Mouse (Mus musculus) kidney, postnatal 25 days (tissue): Measurements from ENCODE around the gene Snupn.
A peak's percentile ranks its signal among the peaks of the same experiment; 100 is the strongest.
"Not testable (repeated sequence)": the region's sequence is repeated elsewhere in the genome, so short reads cannot be mapped to it uniquely, and the experiment has no call there.

Experiments
- DNase-seq, 2 experiments: peaks; one replicate each; pipeline ENCODE4 v3.0.0; 2021; ENCODE audit warnings: mixed read lengths in 2 of 2

The Snupn gene

DNA sequence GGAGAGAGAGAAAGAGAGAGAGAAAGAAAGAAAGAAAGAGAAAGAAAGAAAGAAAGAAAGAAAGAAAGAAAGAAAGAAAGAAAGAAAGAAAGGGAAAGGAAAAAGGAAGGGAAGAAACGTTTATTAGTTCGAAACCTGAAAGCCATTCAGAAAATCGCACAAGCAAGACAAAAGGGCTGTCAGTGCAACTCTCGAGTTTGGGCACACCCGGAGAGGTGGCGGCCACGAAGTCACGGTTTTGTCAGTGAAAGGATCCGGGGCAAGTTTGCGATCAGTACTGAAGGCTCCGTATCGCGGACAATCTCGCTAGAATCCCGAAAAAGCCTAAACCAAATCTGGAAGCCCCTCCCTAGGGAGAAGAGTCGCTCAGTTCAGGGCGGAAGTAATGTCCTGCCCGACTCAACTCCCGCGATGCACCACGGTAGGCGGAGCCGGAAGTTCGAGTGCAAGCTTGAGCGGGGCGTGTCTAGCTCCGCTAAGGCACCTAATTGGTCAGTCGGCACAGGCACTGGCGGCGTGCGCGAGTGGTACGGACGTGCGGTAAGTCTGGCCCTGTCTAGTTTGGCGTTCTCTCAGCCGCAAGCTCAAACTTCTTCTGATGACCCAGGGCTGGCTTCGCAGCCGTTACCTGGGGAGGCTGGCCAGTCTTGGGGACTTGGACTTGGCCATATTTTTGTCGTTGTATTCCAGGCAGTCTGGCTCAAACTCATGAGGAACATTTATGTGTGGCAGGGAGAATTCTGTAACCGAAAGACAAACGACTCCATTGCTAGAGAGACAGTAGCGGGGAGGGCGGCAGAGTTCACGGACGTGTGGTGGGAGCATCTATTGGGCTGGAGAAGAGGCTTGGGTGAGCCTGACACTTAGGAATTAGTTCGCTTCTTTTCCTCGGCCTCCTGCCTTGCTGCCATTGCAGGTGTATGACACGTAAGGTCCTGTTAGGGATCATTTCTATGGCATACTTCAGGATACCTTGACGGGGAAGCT lies at the start of gene Snupn:
Gene Snupn, plus strand, starts transcription at position 465 of the 987 bp plus-strand sequence.
- peak; percentile 98 to 99 for DNase-seq

- no peak for DNase-seq
Measured at GRCm38 (mm10) chr9:56901187-56901586, 49.5 kb upstream of the Snupn start.

DNA sequence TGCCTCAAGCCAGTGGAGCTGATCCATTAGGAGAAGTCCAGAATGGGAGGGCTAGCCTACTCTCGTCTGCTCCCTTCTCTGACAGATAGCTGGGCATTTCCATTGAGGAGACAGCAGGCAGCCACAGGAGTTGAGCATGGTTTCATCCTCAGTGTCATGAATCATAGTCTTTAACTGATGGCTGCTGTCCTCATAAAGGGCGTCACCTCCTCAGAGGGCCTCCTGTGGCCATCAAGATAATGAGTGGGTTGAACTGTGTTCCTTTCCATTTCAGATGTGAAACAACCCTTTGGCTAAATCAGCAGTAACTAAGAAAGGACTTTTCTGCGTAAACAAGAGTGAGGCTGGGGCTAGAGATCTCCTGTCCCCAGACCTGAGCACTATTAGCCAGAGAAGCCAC lies 47.0 kb upstream of the Snupn start:
- no peak for DNase-seq

DNA sequence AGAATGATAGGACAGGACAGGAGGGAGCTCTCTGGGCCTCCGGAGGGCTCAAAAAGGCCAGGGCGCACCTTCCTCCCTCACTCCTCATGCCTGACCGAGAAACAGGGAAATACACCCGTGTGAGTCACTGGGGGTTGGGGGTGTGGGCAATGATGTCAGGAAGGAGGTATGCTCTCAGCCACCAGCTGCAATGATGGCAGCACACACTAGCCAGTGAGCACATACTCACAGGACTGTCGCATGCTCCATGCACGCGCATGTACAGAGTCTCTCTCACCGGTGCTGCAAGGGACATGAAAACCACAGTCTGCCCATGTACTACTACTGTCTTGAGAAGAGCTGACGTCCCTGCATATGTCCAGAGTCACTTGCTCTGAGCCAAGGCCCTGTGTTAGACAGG lies 43.1 kb upstream of the Snupn start:
- DNase-seq, result no peak

- DNase-seq, result not testable (repeated sequence)
Measured at GRCm38 (mm10) chr9:56909991-56910390, 40.7 kb upstream of the Snupn start.

GRCm38 (mm10) chr9:56911017-56911416 lies 39.7 kb upstream of the Snupn start:
- no peak for DNase-seq

GRCm38 (mm10) chr9:56913991-56914390 lies 36.7 kb upstream of the Snupn start:
- DNase-seq, result no peak

DNA sequence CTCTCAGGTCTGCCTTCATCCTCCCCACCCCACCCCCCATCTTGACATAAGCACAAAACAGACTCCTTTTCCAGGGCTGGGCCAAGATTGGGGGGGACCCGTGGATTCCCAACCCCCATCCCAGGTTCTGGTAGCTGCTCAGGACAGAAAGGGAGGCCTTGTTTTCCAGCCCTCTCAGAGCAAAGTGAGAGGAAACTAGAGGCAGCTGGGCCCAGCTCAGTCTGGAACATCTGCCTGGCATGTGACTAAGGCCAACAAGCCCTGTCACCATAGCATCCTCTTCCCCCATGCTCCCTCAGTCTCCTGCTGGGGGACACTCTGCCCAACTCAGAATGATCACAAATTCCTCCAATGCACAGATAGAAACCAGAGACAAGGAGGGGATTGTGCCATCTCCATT lies 35.6 kb upstream of the Snupn start:
- no peak for DNase-seq

GRCm38 (mm10) chr9:56915695-56916410 lies 34.8 kb upstream of the Snupn start:
- peak in 1 of 2 experiments; percentile 42 for DNase-seq

- DNase-seq, result no peak
Measured at GRCm38 (mm10) chr9:56917131-56917530, 33.5 kb upstream of the Snupn start.

DNA sequence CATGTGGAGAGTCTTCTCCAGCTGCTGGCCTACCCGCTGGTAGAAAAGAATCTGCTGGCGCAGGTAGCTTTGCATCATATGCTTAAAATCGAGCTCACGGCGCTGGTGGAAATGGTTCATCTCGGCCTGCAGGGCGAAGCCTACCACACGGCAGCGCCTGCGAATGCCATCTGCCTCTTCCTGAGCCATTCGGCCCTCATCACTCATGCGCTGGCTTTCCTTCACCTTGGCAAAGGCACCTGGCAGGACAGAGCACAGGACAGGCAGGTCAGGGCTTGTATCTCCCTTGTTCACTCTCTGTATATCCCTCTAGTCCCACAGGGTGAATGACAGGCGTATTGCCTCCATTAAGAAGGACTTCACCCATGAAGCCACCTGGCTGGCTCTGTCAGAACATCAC lies 32.2 kb upstream of the Snupn start:
- no peak for DNase-seq

- no peak for DNase-seq
Measured at GRCm38 (mm10) chr9:56922746-56923145, 27.9 kb upstream of the Snupn start.

DNA sequence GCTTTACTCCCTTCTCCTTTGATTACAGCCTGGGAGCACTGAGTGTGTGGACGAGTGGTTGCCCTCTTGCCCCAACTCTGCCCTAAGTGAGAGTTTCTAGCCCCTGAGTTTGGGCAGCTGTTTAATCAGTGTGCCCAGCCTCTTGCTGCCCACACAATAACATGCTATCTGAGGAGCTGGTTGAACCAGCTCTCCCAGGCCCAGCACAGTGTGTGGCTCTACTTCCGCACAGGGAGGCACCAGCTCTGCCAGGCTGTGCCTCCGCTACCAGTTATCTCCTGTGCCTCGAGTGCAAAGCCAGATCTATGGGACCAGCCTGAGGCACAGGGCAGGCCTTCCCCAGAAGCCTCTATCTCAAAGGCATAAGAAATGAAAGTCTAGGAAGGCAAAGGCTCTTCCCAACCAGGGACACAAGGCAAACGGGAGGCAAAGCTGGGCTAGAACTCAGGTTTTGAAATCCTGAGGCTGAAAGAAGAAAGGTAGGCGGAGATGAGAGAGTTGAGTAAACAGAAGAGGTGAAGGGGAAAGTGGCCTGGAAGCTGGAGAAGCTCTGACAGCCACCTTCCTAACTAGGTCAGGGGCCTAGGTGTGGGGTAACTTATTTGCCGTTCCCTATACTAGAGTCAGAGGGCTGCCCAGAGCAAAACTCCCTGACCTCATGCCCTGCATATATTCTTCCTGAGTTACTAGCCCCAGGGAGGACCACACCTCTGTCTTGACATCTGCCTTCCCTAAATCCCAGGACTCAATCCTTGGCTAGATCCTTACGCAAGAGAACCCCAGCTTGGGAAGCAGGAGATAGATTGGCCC lies 26.6 kb upstream of the Snupn start:
- DNase-seq, result no peak

DNA sequence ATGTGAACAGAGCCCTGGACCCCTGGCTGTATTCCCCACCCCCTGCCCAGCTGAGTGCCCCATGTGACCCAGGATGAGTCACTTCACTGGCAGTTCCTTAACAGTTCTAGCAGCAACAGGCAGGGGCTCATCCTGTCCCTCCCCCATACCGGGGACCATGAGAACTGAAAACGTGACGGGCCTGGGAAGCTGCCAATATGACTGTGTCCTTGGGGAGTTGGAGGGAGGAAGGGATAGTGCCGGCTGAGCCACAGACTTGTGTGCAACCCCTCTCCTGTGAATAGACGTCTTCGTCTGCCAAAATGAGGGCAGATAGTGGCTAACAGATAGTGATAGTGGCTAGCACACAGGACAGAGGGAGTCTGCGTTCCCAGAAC lies 26.0 kb upstream of the Snupn start:
- peak; percentile 91 to 92 for DNase-seq

DNA sequence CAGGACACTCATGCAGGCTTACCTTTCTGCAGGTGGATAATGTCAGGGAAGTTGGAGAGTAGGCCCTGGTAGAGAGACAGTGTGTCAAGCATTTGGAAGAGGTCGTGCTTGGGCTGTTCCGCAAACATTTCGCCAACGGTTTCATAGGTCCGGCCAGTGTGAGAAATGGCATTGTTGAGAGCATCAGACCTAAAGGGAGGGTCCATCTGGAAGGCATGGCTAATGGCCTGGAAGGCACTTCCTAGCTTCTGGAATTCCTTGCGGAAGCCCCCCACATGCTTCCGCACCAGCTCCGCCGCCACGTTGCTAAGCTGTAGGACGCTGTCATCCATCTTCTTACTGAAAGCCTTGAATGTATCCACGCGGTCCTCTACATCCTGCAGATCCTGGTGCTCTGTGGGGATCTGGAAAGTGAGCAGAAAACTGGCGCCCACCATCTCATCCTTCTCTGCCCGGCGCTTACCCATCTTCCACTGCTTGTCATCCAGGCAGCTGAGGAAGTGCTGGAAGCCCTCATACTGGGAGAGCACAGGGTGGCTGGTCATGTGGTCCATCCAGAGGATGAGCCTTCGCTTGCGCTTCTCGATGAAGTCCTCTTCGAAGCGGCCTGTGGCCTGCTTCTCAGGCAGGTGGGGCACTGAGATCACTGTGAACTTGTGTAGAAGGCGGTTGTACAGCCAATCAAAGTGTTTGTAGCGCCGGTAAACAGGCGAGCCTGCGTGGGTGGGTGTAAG lies 25.2 kb upstream of the Snupn start:
- DNase-seq, result no peak

DNA sequence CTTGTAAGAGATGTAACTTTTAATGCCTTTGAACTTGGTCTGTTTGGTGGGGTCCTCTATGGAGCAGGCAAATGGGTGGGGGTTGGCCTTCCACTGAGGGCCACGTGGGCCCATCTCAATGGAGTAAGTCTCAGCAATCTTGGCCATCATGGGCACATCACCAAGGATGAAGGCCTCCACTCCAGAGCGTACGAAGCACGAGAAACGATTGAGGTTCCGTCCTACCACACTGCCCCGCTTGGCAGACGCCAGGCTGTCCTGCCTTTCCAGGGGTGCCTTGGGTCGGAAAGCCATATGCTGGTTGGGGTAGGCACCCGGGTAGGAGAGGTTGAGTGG lies 24.7 kb upstream of the Snupn start:
- DNase-seq, result no peak

- no peak for DNase-seq
Measured at GRCm38 (mm10) chr9:56926387-56926786, 24.3 kb upstream of the Snupn start.

DNA sequence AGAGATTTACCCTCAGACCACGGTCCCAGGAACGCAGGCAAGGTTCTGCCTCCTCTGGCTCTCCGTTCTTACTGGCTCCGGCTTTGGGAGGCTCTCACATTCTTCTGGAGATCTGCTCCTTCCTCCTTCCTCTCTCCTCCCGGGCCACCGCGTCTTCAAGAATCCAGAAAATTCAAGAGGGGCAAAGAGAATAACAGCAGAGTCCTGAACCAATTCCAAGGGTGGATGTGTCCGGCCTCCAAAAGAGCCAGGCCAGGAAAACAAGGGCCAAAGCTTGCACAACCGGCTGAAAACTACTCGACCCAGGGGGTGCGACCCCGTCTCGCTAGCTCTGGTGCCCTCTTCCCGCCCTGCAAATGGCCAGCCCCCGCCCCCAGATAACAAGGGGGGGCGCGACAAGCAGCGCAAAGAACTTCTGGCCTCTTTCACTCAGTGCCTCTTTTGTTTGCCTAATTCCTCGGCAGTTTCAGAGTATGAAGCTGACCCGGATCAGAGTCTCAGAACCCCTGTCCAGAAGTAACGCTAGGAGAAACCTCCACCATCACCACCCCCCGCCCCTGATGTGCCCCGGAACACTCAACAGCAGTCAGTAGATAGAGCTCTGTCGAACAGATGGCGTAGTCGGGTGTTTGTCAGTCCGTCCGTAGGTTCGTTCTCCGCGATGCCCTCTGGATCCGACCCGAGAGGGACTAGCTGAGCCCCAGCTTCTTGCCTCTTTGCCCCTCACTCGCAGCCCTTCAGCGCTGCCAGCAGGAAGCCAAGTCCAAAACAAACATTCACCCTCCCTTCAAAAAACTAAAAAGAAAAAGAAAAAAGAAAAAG lies 23.3 kb upstream of the Snupn start:
- DNase-seq, result peak; percentile 64 to 79

GRCm38 (mm10) chr9:56928041-56928811 lies 22.5 kb upstream of the Snupn start, which contains the start of gene Snx33:
Gene Snx33, minus strand, starts transcription at chr9:56928371.
- peak; percentile 96 to 97 for DNase-seq

- DNase-seq, result no peak
Measured at GRCm38 (mm10) chr9:56929496-56929895, 21.2 kb upstream of the Snupn start.

GRCm38 (mm10) chr9:56930556-56930955 lies 20.1 kb upstream of the Snupn start:
- DNase-seq, result no peak
